Mouse (Mus musculus) liver, postnatal 0 days (tissue): Measurements from ENCODE around the gene Atp11a. TPM values are rescaled to one million over a fixed set of nuclear protein-coding genes. Genes with fewer than 3 reads are reported as not detected.

ENCODE experiments used
- ATAC-seq: fragments of 200-750 bp; cut with Nextera tagmentation; 2 replicates; pipeline ENCODE4 v1.8.0; 2017; ENCODE audit warnings: mild to moderate bottlenecking, moderate library complexity
- DNase-seq: peaks from one replicate; pipeline ENCODE4 v3.0.0-alpha.2; 2016
- H3K27ac ChIP-seq: fragments of 300-500 bp; sonication (generic); 2 replicates; pipeline ENCODE4 v1.5.1; 2014; ENCODE audit warnings: antibody characterized with exemption, moderate library complexity, mild to moderate bottlenecking, low read depth
- H3K27me3 ChIP-seq: fragments of 300-500 bp; sonication (generic); 2 replicates; pipeline ENCODE4 v1.6.1; 2014; ENCODE audit warnings: low read length, control low read depth, mixed read lengths; ENCODE audit not compliant: insufficient read depth
- H3K36me3 ChIP-seq: fragments of 300-500 bp; sonication (generic); replicated peaks from 2 replicates; pipeline ENCODE4 v1.6.1; 2014; ENCODE audit warnings: mild to moderate bottlenecking, control low read depth, low read length, moderate library complexity, mixed read lengths; ENCODE audit not compliant: insufficient read depth
- H3K4me1 ChIP-seq: fragments of 300-500 bp; sonication (generic); 2 replicates; pipeline ENCODE4 v1.6.1; 2014; ENCODE audit warnings: antibody characterized with exemption, mild to moderate bottlenecking, control low read depth; ENCODE audit not compliant: insufficient read depth
- H3K4me2 ChIP-seq: fragments of 300-500 bp; sonication (generic); 2 replicates; pipeline ENCODE4 v1.6.1; 2014; ENCODE audit warnings: low read depth, mild to moderate bottlenecking, low read length, moderate library complexity, mixed read lengths
- H3K4me3 ChIP-seq: fragments of 300-500 bp; sonication (generic); 2 replicates; pipeline ENCODE4 v1.5.1; 2014; ENCODE audit warnings: low read depth, low read length
- H3K9ac ChIP-seq: fragments of 300-500 bp; sonication (generic); replicated peaks from 2 replicates; pipeline ENCODE4 v1.6.1; 2014; ENCODE audit warnings: mild to moderate bottlenecking, moderate library complexity
- H3K9me3 ChIP-seq: fragments of 300-500 bp; sonication (generic); 2 replicates; pipeline ENCODE4 v1.6.1; 2016; ENCODE audit warnings: mild to moderate bottlenecking, control low read depth, low read length, mixed read lengths
- CTCF ChIP-seq: sonication (generic); IDR thresholded peaks from 2 replicates; pipeline ENCODE4 v1.5.1; 2016; ENCODE audit warnings: antibody characterized with exemption, low read depth
- EP300 ChIP-seq: IDR thresholded peaks from 2 replicates; pipeline ENCODE4 v1.6.1; 2016; ENCODE audit warnings: antibody characterized with exemption, low read depth, mild to moderate bottlenecking
- WGBS: fragments of 180-500 bp; shearing (Covaris S2); extraction: QIAGEN DNeasy Blood & Tissue Kit; methylation state at CpG from one replicate; pipeline ENCODE4 v1.1.7; 2014; ENCODE audit not compliant: insufficient replicate concordance; 5-methylcytosine and 5-hydroxymethylcytosine counted together
- polyA plus RNA-seq: library from polyadenylated mRNA; unstranded; fragments of >200 nt; fragmentation: Nextera tagmentation; extraction: Ambion mirVana; gene quantifications from 2 replicates; pipeline ENCODE4 v1.2.1, GENCODE M21; 2015

Gene Atp11a
- polyA plus RNA-seq, 1 experiment from 2014 or later: 0.90 TPM

GRCm38 (mm10) chr8:12811231-12811630 lies 54.4 kb downstream of the Atp11a start:
- WGBS: 43% methylated on average over 6 of the region's 6 CpGs
- TF ChIP-seq CTCF: peak; percentile 27
- no peak for TF ChIP-seq EP300
- no peak overlapping the region for H3K4me2 ChIP-seq
- H3K9me3 ChIP-seq: no peaks in the 10 kb centered on the region
- H3K27me3 ChIP-seq: peaks cover 18% of the 10 kb centered on the region
- 0 out of 2 replicates have a peak, but pooled peaks cover 2% of the 10 kb centered on the region for H3K36me3 ChIP-seq
- no peak for ATAC-seq
- H3K4me3 ChIP-seq: no peak overlapping the region
- no peaks in the 10 kb centered on the region for H3K4me1 ChIP-seq
- DNase-seq: no peak
- H3K9ac ChIP-seq: no peak overlapping the region
- H3K27ac ChIP-seq: no peak overlapping the region

GRCm38 (mm10) chr8:12816412-12816811 lies 59.6 kb downstream of the Atp11a start:
- TF ChIP-seq EP300 (no peak), CTCF (no peak)
- H3K9me3 ChIP-seq: no peaks in the 10 kb centered on the region
- 77% methylated on average over 6 of the region's 6 CpGs for WGBS
- H3K36me3 ChIP-seq: 0 out of 2 replicates have a peak, but pooled peaks cover 2% of the 10 kb centered on the region
- peaks cover 28% of the 10 kb centered on the region for H3K27me3 ChIP-seq
- no peaks in the 10 kb centered on the region for H3K4me1 ChIP-seq
- H3K4me3 ChIP-seq: no peak overlapping the region
- no peak overlapping the region for H3K9ac ChIP-seq
- ATAC-seq: no peak
- no peak overlapping the region for H3K27ac ChIP-seq
- no peak for DNase-seq
- no peak overlapping the region for H3K4me2 ChIP-seq

- ATAC-seq (no peak), DNase-seq (no peak)
- TF ChIP-seq EP300 (no peak), CTCF (no peak)
- no peak overlapping the region for H3K9ac ChIP-seq
- H3K4me1 ChIP-seq: no peaks in the 10 kb centered on the region
- H3K9me3 ChIP-seq: no peaks in the 10 kb centered on the region
- no peak overlapping the region for H3K4me3 ChIP-seq
- H3K36me3 ChIP-seq: no peaks in the 10 kb centered on the region
- WGBS: 80% methylated on average over 7 of the region's 7 CpGs
- no peak overlapping the region for H3K27ac ChIP-seq
- H3K4me2 ChIP-seq: no peak overlapping the region
- peaks cover 46% of the 10 kb centered on the region for H3K27me3 ChIP-seq
Observed at GRCm38 (mm10) chr8:12822892-12823291, 66.1 kb downstream of the Atp11a start.

GRCm38 (mm10) chr8:12824562-12824961 lies 67.7 kb downstream of the Atp11a start:
- Histone ChIP-seq H3K27ac (no peak overlapping the region), H3K9me3 (no peaks in the 10 kb centered on the region), H3K27me3 (peaks cover 51% of the 10 kb centered on the region), H3K4me2 (no peak overlapping the region), H3K4me3 (no peak overlapping the region), H3K4me1 (no peaks in the 10 kb centered on the region), H3K9ac (no peak overlapping the region), H3K36me3 (no peaks in the 10 kb centered on the region)
- ATAC-seq (no peak), DNase-seq (no peak)
- TF ChIP-seq EP300 (no peak), CTCF (0 out of 2 replicates have a peak, but pooled peaks have one; percentile 4)
- WGBS: 73% methylated on average over 10 of the region's 10 CpGs

- 38% methylated on average over 6 of the region's 6 CpGs for WGBS
- no peaks in the 10 kb centered on the region for H3K4me1 ChIP-seq
- no peaks in the 10 kb centered on the region for H3K36me3 ChIP-seq
- ATAC-seq (no peak), DNase-seq (no peak)
- no peak overlapping the region for H3K4me3 ChIP-seq
- TF ChIP-seq EP300 (no peak), CTCF (no peak)
- no peaks in the 10 kb centered on the region for H3K9me3 ChIP-seq
- peaks cover 56% of the 10 kb centered on the region for H3K27me3 ChIP-seq
- H3K9ac ChIP-seq: no peak overlapping the region
- H3K27ac ChIP-seq: no peak overlapping the region
- no peak overlapping the region for H3K4me2 ChIP-seq
Observed at GRCm38 (mm10) chr8:12825236-12825635, 68.4 kb downstream of the Atp11a start.

- H3K27me3 ChIP-seq: peaks cover 61% of the 10 kb centered on the region
- TF ChIP-seq EP300: no peak
- TF ChIP-seq CTCF: no peak
- no peak for ATAC-seq
Observed at GRCm38 (mm10) chr8:12825686-12826237, 68.9 kb downstream of the Atp11a start.

More at GRCm38 (mm10) chr8:12825686-12826237, 68.9 kb downstream of the Atp11a start:
- no peak for DNase-seq
- Histone ChIP-seq H3K4me3 (no peak overlapping the region), H3K4me2 (no peak overlapping the region), H3K36me3 (no peaks in the 10 kb centered on the region), H3K27ac (no peak overlapping the region), H3K4me1 (no peaks in the 10 kb centered on the region), H3K9me3 (no peaks in the 10 kb centered on the region), H3K9ac (no peak overlapping the region)
- WGBS: 41% methylated on average over 8 of the region's 8 CpGs
